Mouse (Mus musculus): ENCODE measurements around the gene Tusc1. TPM values are rescaled to one million over a fixed set of nuclear protein-coding genes. Genes with fewer than 3 reads are reported as not detected.

Gene Tusc1
- polyA plus RNA-seq, 1 experiment from 2014 or later, result 7.7 TPM

- Histone ChIP-seq H3K27me3 (ENCODE audit: insufficient read depth, low read length) (no peaks in the 10 kb centered on the region), H3K4me3 (ENCODE audit: low read depth, low read length) (no peak overlapping the region), H3K4me2 (no peak overlapping the region), H3K4me1 (ENCODE audit: insufficient read depth) (no peaks in the 10 kb centered on the region), H3K36me3 (ENCODE audit: insufficient read depth) (no peaks in the 10 kb centered on the region), H3K27ac (ENCODE audit: low read depth) (no peak overlapping the region), H3K9ac (no peak overlapping the region), H3K9me3 (ENCODE audit: low read depth, low read length) (no peaks in the 10 kb centered on the region)
- DNase-seq (no peak), ATAC-seq (ENCODE audit: insufficient read depth) (no peak)
- 89% methylated on average over 4 of the region's 4 CpGs for WGBS
- TF ChIP-seq CTCF (IDR thresholded peaks at IDR 0.05; ENCODE audit: low read depth), result no peak
These were observed 49.2 kb downstream of the Tusc1 start for GRCm38 (mm10) chr4:93286065-93286464.
